Mouse (Mus musculus): ENCODE data around the gene Slc8a2. TPM values are rescaled to one million over a fixed set of nuclear protein-coding genes. Genes with fewer than 3 reads are reported as not detected.

Gene Slc8a2
- polyA plus RNA-seq, 1 experiment: not detected

GRCm38 (mm10) chr7:16156105-16156714 is 26.6 kb downstream of the Slc8a2 start:
- peaks cover 12% of the 10 kb centered on the region; the same call in 1 of the 2 replicates for H3K9me3 ChIP-seq
- H3K4me3 ChIP-seq (replicated peaks): no peak overlapping the region
- H3K36me3 ChIP-seq (replicated peaks; ENCODE audit: low read length): no peaks in the 10 kb centered on the region
- H3K27me3 ChIP-seq (replicated peaks): peaks cover 69% of the 10 kb centered on the region
- TF ChIP-seq FLI1 (IDR thresholded peaks at IDR 0.05; ENCODE audit: low read length): no peak
- no peak for TF ChIP-seq GATA1 (IDR thresholded peaks at IDR 0.05; ENCODE audit: borderline replicate concordance, low read length)
- peaks cover 42% of the 10 kb centered on the region for H3K4me1 ChIP-seq

- peaks cover 27% of the 10 kb centered on the region for H3K9me3 ChIP-seq
- H3K36me3 ChIP-seq (replicated peaks; ENCODE audit: low read length): no peaks in the 10 kb centered on the region
- H3K4me1 ChIP-seq: peaks cover 39% of the 10 kb centered on the region
- TF ChIP-seq GATA1 (IDR thresholded peaks at IDR 0.05; ENCODE audit: borderline replicate concordance, low read length): no peak
- no peak for TF ChIP-seq FLI1 (IDR thresholded peaks at IDR 0.05; ENCODE audit: low read length)
- peak overlapping the region; percentile 85 for H3K4me3 ChIP-seq (replicated peaks)
- H3K27me3 ChIP-seq (replicated peaks): peaks cover 74% of the 10 kb centered on the region
Measured at GRCm38 (mm10) chr7:16158735-16159134, 29.1 kb downstream of the Slc8a2 start.

DNA sequence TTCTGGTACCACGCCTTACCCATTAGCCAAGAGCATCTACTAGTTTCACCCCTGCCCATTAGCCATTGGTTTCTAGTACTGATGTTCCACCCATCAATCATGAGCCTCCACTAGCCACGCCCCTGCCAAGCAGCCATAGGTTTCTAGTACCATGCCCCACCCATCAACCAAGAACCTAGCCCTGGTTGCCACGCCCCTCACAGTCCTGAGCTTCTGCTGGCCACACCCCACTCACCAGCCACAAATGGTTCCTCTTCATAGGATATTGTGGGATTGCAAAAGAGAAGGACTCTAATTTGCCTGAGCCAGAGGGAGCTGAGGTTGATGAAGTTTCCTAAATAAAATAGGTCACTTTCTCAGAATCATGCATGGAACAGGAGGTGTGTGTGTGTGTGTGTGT is 31.1 kb downstream of the Slc8a2 start:
- H3K4me1 ChIP-seq: peaks cover 35% of the 10 kb centered on the region
- TF ChIP-seq GATA1 (IDR thresholded peaks at IDR 0.05; ENCODE audit: borderline replicate concordance, low read length): no peak
- no peak for TF ChIP-seq FLI1 (IDR thresholded peaks at IDR 0.05; ENCODE audit: low read length)
- H3K4me3 ChIP-seq (replicated peaks): no peak overlapping the region
- peaks cover 27% of the 10 kb centered on the region for H3K9me3 ChIP-seq
- H3K36me3 ChIP-seq (replicated peaks; ENCODE audit: low read length): no peaks in the 10 kb centered on the region
- H3K27me3 ChIP-seq (replicated peaks): peaks cover 70% of the 10 kb centered on the region

- Histone ChIP-seq H3K9me3 (peaks cover 27% of the 10 kb centered on the region), H3K4me1 (peaks cover 32% of the 10 kb centered on the region), H3K36me3 (replicated peaks; ENCODE audit: low read length) (no peaks in the 10 kb centered on the region), H3K4me3 (replicated peaks) (no peak overlapping the region), H3K27me3 (replicated peaks) (peaks cover 69% of the 10 kb centered on the region)
- TF ChIP-seq GATA1 (IDR thresholded peaks at IDR 0.05; ENCODE audit: borderline replicate concordance, low read length): no peak
- no peak for TF ChIP-seq FLI1 (IDR thresholded peaks at IDR 0.05; ENCODE audit: low read length)
Measured at GRCm38 (mm10) chr7:16161302-16161701, 31.7 kb downstream of the Slc8a2 start.

DNA sequence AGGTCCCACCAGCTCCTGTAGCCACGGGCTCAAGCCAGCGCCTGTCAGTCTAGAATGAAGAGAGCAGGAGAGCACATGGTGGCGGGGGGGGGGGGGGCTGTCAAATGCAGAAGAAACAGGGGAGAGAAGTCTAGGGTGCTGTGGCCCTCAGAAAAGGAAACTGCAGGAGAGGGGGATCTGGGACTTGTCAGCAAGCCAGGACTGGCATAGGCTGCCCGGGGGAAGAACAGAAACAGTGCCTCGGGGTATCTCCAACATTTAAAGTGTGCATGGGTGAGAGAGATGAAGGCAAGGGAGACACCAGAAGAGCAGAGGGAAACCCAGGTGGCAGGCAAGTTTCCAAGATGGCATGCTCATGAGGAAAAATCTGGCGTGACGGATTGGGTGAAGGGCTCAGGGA is 32.4 kb downstream of the Slc8a2 start:
- Histone ChIP-seq H3K9me3 (peaks cover 27% of the 10 kb centered on the region), H3K4me1 (peaks cover 28% of the 10 kb centered on the region), H3K36me3 (replicated peaks; ENCODE audit: low read length) (no peaks in the 10 kb centered on the region), H3K4me3 (replicated peaks) (no peak overlapping the region), H3K27me3 (replicated peaks) (peaks cover 67% of the 10 kb centered on the region)
- TF ChIP-seq GATA1 (IDR thresholded peaks at IDR 0.05; ENCODE audit: borderline replicate concordance, low read length) (no peak), FLI1 (IDR thresholded peaks at IDR 0.05; ENCODE audit: low read length) (no peak)

DNA sequence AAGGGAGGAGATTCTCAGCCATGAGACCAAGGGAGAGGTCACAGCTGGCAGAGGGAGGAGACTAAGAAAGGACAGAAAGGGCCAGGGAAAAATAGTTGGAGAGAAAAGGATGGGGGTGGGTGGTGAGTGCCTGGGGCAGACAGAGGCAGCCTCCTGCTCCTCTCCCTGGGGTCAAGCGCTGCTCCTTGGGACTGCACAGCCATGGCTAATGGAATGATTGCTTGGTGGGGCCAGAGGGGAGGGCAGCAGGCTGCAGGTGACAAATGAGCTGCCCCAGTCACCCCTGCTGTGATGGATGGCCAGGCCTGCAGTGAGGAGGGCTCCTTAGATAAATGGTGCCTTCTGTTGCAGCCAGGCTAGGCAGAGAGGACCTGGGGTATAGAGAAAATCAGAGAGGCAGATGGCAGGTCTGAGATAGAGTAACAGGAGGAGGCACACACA is 42.5 kb downstream of the Slc8a2 start:
- Histone ChIP-seq H3K27me3 (replicated peaks) (peaks cover 75% of the 10 kb centered on the region), H3K4me1 (peaks cover 17% of the 10 kb centered on the region), H3K9me3 (peaks cover 21% of the 10 kb centered on the region), H3K36me3 (replicated peaks; ENCODE audit: low read length) (no peaks in the 10 kb centered on the region), H3K4me3 (replicated peaks) (no peak overlapping the region)
- no peak for TF ChIP-seq GATA1 (IDR thresholded peaks at IDR 0.05; ENCODE audit: borderline replicate concordance, low read length)
- no peak for TF ChIP-seq FLI1 (IDR thresholded peaks at IDR 0.05; ENCODE audit: low read length)

DNA sequence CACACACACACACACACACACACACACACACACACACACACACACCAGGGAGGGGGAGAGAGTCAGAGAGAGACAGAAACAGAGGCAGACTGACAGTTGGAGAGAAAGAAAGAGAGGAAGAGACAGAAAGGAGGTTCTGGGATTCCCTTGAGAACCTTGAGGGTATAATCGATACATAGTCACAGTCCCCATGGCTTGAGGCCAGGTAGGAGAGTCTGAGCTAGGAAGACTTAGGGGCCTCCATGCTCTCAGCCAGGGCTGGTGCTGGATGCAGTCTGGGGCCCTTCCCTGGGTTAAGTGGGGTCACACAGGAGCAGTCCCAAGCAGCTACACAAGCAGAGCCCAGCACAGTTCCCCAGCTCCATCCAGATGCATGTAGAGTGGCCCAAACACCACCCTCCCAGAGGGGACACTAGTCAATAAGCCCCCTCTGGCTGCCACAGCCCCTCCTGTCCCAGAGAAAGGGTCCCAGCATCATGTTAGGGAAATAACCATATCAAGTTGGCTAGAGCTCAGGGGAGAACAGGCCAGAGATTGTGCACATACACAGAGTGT is 43.0 kb downstream of the Slc8a2 start:
- TF ChIP-seq FLI1 (IDR thresholded peaks at IDR 0.05; ENCODE audit: low read length): no peak
- TF ChIP-seq GATA1 (IDR thresholded peaks at IDR 0.05; ENCODE audit: borderline replicate concordance, low read length): no peak
- peaks cover 19% of the 10 kb centered on the region for H3K4me1 ChIP-seq
- H3K27me3 ChIP-seq (replicated peaks): peaks cover 80% of the 10 kb centered on the region
- peaks cover 17% of the 10 kb centered on the region for H3K9me3 ChIP-seq
- H3K36me3 ChIP-seq (replicated peaks; ENCODE audit: low read length): no peaks in the 10 kb centered on the region
- H3K4me3 ChIP-seq (replicated peaks): no peak overlapping the region

DNA sequence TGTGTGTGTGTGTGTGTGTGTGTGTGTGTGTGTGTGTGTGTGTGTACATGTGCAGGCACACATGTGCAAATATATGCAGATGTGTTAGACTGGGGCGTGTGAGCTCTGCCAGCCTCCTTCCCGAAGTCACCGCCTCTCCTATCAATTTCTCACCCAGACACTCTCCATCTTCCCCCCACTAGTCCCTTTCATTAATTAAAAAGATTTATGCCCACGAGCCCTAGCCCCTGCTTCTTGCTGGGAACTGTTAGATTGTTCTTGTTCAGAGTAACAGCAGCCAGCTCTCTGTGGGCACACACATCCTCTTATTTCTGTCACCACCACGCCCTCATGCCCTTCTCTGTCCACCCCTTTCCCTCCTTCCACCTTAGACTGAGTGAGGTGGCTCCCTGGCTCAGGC is 43.5 kb downstream of the Slc8a2 start:
- no peak overlapping the region for H3K4me3 ChIP-seq (replicated peaks)
- H3K36me3 ChIP-seq (replicated peaks; ENCODE audit: low read length): no peaks in the 10 kb centered on the region
- peaks cover 24% of the 10 kb centered on the region for H3K4me1 ChIP-seq
- H3K9me3 ChIP-seq: peaks cover 13% of the 10 kb centered on the region
- peaks cover 83% of the 10 kb centered on the region for H3K27me3 ChIP-seq (replicated peaks)
- TF ChIP-seq FLI1 (IDR thresholded peaks at IDR 0.05; ENCODE audit: low read length) (no peak), GATA1 (IDR thresholded peaks at IDR 0.05; ENCODE audit: borderline replicate concordance, low read length) (no peak)

- peaks cover 24% of the 10 kb centered on the region for H3K4me1 ChIP-seq
- H3K27me3 ChIP-seq (replicated peaks): peaks cover 91% of the 10 kb centered on the region
- H3K4me3 ChIP-seq (replicated peaks): peak within 1 kb of the TSS; percentile 89
- H3K36me3 ChIP-seq (replicated peaks; ENCODE audit: low read length): no peaks in the 10 kb centered on the region
- no peaks in the 10 kb centered on the region for H3K9me3 ChIP-seq
- no peak for TF ChIP-seq FLI1 (IDR thresholded peaks at IDR 0.05; ENCODE audit: low read length)
- TF ChIP-seq GATA1 (IDR thresholded peaks at IDR 0.05; ENCODE audit: borderline replicate concordance, low read length): no peak
Measured at GRCm38 (mm10) chr7:16174597-16175541, 45.2 kb downstream of the Slc8a2 start, which contains the start of gene Meis3. Gene Meis3 (plus strand): TSS chr7:16175090.
